Mouse (Mus musculus): Measurements from ENCODE around the gene Klk13.

- TF ChIP-seq GATA1 (IDR thresholded peaks at IDR 0.05; ENCODE audit: borderline replicate concordance, low read length) (no peak), FLI1 (IDR thresholded peaks at IDR 0.05; ENCODE audit: low read length) (no peak)
Observed at GRCm38 (mm10) chr7:43774802-43775201, 62.4 kb downstream of the Klk13 start.

Data from megakaryocyte, embryonic 14.5 days (primary cell).